Mouse (Mus musculus) left cerebral cortex, postnatal 4 days (tissue): ENCODE data around the gene Gm12666. TPM values are rescaled to one million over a fixed set of nuclear protein-coding genes. Genes with fewer than 3 reads are reported as not detected.
"Not testable (repeated sequence)": the region's sequence is repeated elsewhere in the genome, so short reads cannot be mapped to it uniquely, and the experiment has no call there.

Source experiments
- DNase-seq: peaks from one replicate; pipeline ENCODE4 v3.0.0-alpha.2; 2022
- intact Hi-C: fragments of 180-260 bp; cut with DNase I; formaldehyde crosslinking; loops from one replicate; pipeline ENCODE4 v1.15.1; 2025
- total RNA-seq, 2 experiments: library from RNA; stranded (reverse); gene quantifications; 2 replicates each; pipeline ENCODE4 v1.2.3; 2021

The Gm12666 gene
- 1 to 10 TPM; 1.3 to 1.6 TPM for total RNA-seq

DNA sequence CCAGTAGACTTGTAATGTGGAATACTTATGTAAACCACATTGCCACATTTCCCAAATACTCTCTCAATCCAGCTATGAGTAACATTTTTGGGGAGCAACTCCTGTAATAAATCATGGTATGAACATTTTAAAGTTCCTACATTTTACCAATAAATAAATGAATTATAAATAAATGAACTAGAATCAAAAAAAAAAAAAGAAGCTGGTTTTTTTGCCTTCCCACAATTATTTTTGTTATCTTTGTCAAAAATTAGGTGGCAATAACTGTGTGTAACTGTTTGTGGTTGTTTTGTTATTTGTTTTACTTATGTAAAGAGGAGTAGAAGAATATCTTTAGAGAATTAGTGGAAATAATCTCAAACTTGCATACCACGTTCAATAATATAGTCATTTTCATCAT is at the start of gene Gm12666:
Gm12666 (minus strand) TSS at position 101 of the 400 bp plus-strand sequence.
- intact Hi-C loops, DNase-seq: not testable (repeated sequence)

DNA sequence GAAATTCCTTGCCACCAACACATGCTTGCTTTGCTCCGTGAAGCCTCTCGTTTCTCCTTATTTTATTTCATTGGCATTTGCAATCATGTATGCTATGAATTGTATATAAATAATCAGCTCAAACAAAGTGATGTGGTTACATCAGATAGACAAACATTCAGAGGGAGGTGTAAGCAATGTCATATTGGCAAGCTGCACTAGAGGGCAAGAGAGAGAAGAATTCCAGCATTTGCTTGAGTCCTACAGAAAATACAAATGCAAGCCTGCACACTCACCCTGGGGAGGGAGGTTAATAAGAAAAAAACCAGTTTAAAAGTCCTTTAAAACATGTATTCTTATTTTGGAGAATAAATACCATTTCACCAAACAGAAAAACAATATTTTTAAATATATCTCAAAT is 34.8 kb upstream of the Gm12666 start:
- DNase-seq, result no peak
- intact Hi-C loops, result no loop called here

DNA sequence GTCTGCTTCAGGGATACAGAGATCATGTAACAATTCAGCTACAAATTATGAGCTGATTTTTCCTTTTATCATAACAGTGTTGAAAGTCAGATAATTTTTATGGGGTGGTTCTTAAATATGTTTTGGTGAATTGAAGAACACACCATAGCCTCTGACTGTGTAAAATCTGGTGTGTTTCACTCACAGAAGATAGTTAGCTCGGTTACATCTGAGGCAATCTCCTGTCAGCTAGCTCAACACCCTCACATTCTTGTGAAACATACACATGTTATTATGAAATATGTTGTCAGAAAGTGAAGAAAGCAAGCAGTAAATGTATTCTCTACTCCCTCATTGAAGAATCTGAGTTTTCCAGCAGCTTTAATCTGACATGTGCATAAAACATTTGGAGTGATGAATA is 24.7 kb upstream of the Gm12666 start:
- intact Hi-C loops, result no loop called here
- DNase-seq, result no peak

DNA sequence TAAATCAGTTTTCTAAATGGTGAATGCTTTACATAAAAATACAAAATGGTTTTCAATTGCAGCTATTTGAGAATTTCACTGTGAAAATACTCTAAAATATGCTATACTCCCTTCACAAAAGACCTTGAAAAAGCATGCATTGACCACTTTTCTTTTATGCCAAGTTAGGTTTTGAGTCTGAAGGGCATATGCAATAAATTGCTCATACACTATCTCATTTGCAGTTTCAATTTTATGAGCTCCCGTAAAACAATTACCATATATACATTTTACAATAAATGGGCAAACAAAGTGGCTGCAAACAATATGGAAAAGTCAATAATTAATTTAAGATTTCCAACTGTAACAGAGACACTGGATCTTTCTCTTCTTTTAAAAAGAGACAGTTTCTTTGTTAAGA is 38.9 kb downstream of the Gm12666 start:
- DNase-seq, result no peak
- intact Hi-C loops, result no loop called here

DNA sequence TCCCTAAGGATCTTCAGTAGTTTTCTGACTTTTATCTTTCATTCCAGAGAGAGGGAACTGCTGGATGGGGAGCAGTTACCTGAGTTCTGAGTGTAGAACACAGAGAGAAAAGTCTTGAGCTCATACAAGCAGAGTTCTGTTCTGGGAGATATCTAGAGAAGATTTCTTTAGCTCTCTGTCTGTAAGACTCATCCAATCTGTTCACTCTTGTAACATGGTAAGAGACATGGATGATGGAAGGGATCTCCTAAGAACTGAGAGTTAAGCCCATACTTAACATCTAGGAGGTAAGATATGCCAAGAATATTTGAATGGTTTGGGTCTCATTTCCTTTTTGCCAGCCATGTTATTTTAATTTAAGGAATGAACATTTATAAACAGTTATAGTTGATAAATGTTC is 44.4 kb downstream of the Gm12666 start, which contains the start of gene Izumo3:
Izumo3 (minus strand) TSS at position 101 of the 400 bp plus-strand sequence.
- no peak for DNase-seq
- intact Hi-C loops, result no loop called here

Other genes with a start within 250 kb of the Gm12666 start
- not detected for gene Izumo3, start 44.5 kb downstream of the Gm12666 start, total RNA-seq